Mouse (Mus musculus) liver, embryonic 16.5 days (tissue): Measurements from ENCODE around the gene Syf2. TPM values are rescaled to one million over a fixed set of nuclear protein-coding genes. Genes with fewer than 3 reads are reported as not detected.
"Not testable (repeated sequence)": the region's sequence is repeated elsewhere in the genome, so short reads cannot be mapped to it uniquely, and the experiment has no call there.

Experiments used
- ATAC-seq: fragments of 200-750 bp; cut with Nextera tagmentation; 2 replicates; pipeline ENCODE4 v1.8.0; 2017; ENCODE audit warnings: low read depth, mild to moderate bottlenecking, moderate number of reproducible peaks, moderate library complexity
- H3K27ac ChIP-seq: fragments of 300-500 bp; sonication (generic); 2 replicates; pipeline ENCODE4 v1.5.1; 2014; ENCODE audit warnings: mild to moderate bottlenecking, low read length
- H3K27me3 ChIP-seq: fragments of 300-500 bp; sonication (generic); 2 replicates; pipeline ENCODE4 v1.6.1; 2014; ENCODE audit warnings: low read depth, low read length, mixed read lengths; ENCODE audit not compliant: control insufficient read depth, insufficient read depth
- H3K36me3 ChIP-seq: fragments of 300-500 bp; sonication (generic); 2 replicates; pipeline ENCODE4 v1.6.1; 2014; ENCODE audit warnings: mild to moderate bottlenecking; ENCODE audit not compliant: control insufficient read depth, insufficient read depth
- H3K4me1 ChIP-seq: fragments of 300-500 bp; sonication (generic); 2 replicates; pipeline ENCODE4 v1.6.1; 2014; ENCODE audit warnings: low read depth, low read length, mixed read lengths; ENCODE audit not compliant: control insufficient read depth
- H3K4me2 ChIP-seq: fragments of 300-500 bp; sonication (generic); 2 replicates; pipeline ENCODE4 v1.6.1; 2014; ENCODE audit warnings: low read depth, low read length, mixed read lengths
- H3K4me3 ChIP-seq: fragments of 300-500 bp; sonication (generic); 2 replicates; pipeline ENCODE4 v1.5.1; 2014; ENCODE audit warnings: low read depth, mild to moderate bottlenecking, low read length
- H3K9ac ChIP-seq: fragments of 300-500 bp; sonication (generic); 2 replicates; pipeline ENCODE4 v1.6.1; 2014; ENCODE audit warnings: low read depth, low read length
- H3K9me3 ChIP-seq: fragments of 300-500 bp; sonication (generic); replicated peaks from 2 replicates; pipeline ENCODE4 v1.6.1; 2016; ENCODE audit warnings: low read length; ENCODE audit not compliant: control insufficient read depth
- WGBS: fragments of 180-500 bp; shearing (Covaris S2); extraction: QIAGEN DNeasy Blood & Tissue Kit; methylation state at CpG from one replicate; pipeline ENCODE4 v1.1.7; 2014; ENCODE audit not compliant: insufficient replicate concordance; 5-methylcytosine and 5-hydroxymethylcytosine counted together
- polyA plus RNA-seq: library from polyadenylated mRNA; unstranded; fragments of >200 nt; fragmentation: Nextera tagmentation; extraction: Ambion mirVana; gene quantifications from 2 replicates; pipeline ENCODE4 v1.2.1, GENCODE M21; 2015

Syf2 gene
- 43.9 and 47.8 TPM in 2 replicates for polyA plus RNA-seq

DNA sequence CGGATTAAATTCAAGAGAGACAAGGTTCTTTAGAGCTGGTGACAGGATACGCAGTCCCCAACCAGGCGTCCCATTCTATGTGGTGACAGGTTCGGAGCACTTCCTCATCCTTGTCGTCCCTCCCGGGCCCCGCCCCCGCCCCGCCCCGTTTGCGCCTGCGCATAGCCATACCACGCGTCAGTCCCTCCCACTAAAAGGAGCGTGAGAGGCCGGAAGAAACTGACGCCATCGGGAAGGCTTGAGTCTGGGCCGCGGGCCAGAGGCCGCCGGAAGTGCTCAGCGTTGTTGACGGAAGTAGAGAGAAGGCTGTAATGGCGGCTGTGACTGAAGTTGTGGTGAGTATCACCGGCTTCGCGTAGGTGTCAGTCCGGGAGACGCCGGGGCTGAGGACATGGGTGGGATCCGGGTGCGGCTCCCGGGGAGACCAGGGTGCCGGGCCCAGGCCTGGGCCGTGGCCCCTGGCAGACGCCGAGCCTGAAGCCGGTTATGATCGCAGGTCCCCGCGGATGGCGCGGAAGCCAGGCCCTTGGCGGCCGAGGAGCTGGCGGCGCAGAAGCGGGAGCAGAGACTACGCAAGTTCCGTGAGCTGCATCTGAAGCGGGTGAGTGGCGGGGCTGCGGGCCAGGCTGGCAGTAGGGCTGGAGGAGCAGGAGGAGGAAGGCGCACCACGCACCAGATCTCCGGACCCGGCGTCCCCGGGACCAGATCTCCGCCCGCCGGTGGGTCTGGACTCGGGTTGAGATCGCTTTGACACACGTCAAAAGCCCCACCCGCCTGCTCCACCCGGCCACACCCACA is at the start of gene Syf2:
Syf2 (plus strand) TSS at position 215 of the 798 bp plus-strand sequence.
- under 1% methylated on average over 68 of the region's 68 CpGs for WGBS
- Histone ChIP-seq H3K36me3 (peaks cover 68% of the 10 kb centered on the region), H3K9ac (peak within 1 kb of the TSS; percentile 94), H3K9me3 (no peaks in the 10 kb centered on the region), H3K27ac (peak within 1 kb of the TSS; percentile 99), H3K4me2 (peak within 1 kb of the TSS; percentile 81), H3K27me3 (no peaks in the 10 kb centered on the region), H3K4me3 (peak within 1 kb of the TSS; percentile 96), H3K4me1 (peaks cover 35% of the 10 kb centered on the region)
- ATAC-seq = peak; percentile 96

DNA sequence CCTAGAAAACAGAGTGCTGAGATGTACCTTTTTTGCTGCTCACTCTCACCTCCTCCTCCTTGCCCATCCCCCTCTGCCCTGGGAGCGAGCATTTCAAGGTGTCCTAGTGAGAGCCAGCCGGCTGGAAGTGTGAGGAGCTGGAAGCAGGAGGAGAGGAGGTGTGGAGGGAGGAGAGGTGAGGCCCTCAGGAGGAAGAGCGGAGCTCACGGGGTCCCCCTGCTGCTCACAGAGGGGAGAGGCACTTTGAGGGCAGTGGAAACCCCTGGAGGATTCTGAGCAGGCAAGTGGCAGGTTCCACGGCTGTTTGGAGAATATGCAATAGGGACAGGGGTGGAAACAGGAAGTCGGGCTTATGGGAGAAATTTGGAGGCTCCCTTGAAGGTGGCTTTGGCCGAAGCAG is 47.4 kb upstream of the Syf2 start:
- no peak overlapping the region for H3K4me3 ChIP-seq
- no peak overlapping the region for H3K9ac ChIP-seq
- ATAC-seq = peak; percentile 32; the same call in 1 of the 2 replicates
- no peak overlapping the region for H3K27ac ChIP-seq
- H3K36me3 ChIP-seq = peaks cover 89% of the 10 kb centered on the region
- peaks cover 15% of the 10 kb centered on the region for H3K4me1 ChIP-seq
- 28% methylated on average over 7 of the region's 7 CpGs for WGBS
- no peaks in the 10 kb centered on the region for H3K9me3 ChIP-seq
- H3K4me2 ChIP-seq = no peak overlapping the region
- H3K27me3 ChIP-seq = no peaks in the 10 kb centered on the region

DNA sequence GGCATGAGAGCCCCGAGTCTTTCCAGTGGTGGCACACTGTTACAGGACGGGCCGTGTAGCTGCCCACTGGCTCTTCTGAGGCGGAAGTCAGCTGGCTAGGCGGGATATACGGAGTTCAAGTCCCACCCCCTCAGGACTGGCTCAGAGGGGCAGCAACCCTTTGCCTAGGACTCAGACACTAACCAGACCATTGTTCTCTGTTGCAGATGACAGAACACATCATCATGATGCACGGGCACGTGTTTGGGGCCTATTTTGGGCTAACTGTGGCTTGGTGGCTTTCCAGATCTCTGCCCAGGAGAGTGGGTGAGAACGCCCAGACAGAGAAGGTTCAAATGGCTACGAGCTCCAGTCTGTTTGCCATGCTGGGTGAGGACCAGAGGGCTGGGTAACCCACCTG is 46.9 kb upstream of the Syf2 start:
- Histone ChIP-seq H3K9me3 (no peaks in the 10 kb centered on the region), H3K27ac (no peak overlapping the region), H3K4me3 (no peak overlapping the region), H3K27me3 (no peaks in the 10 kb centered on the region), H3K9ac (no peak overlapping the region), H3K4me2 (no peak overlapping the region), H3K4me1 (peaks cover 12% of the 10 kb centered on the region), H3K36me3 (peaks cover 89% of the 10 kb centered on the region)
- no peak for ATAC-seq
- WGBS = 82% methylated on average over 10 of the region's 10 CpGs

DNA sequence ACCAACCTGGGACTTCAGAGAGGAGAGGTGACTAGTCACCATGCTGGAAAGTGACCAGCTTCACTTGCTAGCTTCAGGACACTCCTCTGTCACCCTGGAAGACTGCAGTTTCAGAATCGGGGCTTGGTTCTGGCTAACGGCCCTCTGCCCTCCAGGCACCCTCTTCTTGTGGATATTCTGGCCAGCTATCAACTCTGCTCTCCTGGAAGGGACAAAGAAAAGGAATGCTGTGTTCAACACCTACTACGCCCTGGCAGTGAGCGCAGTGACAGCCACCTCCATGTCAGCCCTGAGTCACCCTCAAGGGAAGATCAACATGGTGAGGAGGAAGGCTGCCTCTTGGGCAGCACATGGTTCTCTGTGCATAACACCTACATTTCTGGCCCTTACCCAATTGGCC is 46.3 kb upstream of the Syf2 start:
- no peak for ATAC-seq
- no peak overlapping the region for H3K4me3 ChIP-seq
- WGBS = 89% methylated on average over 4 of the region's 4 CpGs
- no peaks in the 10 kb centered on the region for H3K27me3 ChIP-seq
- H3K9ac ChIP-seq = no peak overlapping the region
- H3K36me3 ChIP-seq = peaks cover 89% of the 10 kb centered on the region
- H3K27ac ChIP-seq = no peak overlapping the region
- H3K4me1 ChIP-seq = peaks cover 6% of the 10 kb centered on the region
- no peaks in the 10 kb centered on the region for H3K9me3 ChIP-seq
- H3K4me2 ChIP-seq = no peak overlapping the region

DNA sequence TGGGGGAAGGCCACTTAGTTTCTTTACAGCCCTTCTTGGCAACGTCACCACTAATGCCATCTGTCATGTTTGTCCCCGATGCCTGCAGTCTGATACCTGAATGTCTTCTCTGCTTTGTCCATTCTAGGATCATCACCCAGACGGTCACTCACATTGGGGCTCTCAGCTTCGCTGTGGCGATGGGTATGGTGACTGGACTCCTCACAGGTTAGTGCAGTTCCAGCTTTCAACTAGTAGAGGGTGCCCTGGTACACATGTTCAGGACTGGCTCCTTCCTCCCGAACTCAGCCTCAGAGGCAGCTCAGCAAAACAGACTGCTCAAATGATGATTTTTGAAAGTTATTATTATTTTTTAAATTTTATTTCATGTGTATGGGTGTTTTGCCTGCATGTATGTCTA is 38.6 kb upstream of the Syf2 start:
- Histone ChIP-seq H3K27me3 (no peaks in the 10 kb centered on the region), H3K4me2 (no peak overlapping the region), H3K27ac (no peak overlapping the region), H3K9me3 (no peaks in the 10 kb centered on the region), H3K36me3 (peaks cover 91% of the 10 kb centered on the region), H3K4me3 (no peak overlapping the region), H3K9ac (no peak overlapping the region), H3K4me1 (no peaks in the 10 kb centered on the region)
- no peak for ATAC-seq
- 76% methylated on average over 6 of the region's 6 CpGs for WGBS

DNA sequence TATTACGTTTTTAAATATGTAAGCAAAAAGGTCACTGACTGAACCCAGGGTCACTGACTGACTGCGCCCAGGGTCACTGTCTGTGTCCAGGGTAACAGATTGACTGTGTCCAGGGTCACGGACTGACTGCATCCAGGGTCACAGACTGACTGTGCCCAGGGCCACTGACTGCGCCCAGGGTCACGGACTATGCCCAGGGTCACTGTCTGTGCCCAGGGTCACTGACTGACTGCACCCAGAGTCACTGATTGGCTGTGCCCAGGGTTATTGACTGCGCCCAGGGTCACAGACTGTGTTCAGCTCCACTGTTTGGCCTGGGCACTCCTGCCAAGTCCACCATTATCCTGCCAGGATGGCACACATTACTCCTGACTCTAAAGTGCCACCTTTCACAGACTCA is 33.4 kb upstream of the Syf2 start:
- no peak overlapping the region for H3K4me3 ChIP-seq
- no peaks in the 10 kb centered on the region for H3K4me1 ChIP-seq
- H3K27ac ChIP-seq = no peak overlapping the region
- ATAC-seq = no peak
- H3K27me3 ChIP-seq = no peaks in the 10 kb centered on the region
- no peak overlapping the region for H3K4me2 ChIP-seq
- H3K36me3 ChIP-seq = peaks cover 82% of the 10 kb centered on the region
- H3K9ac ChIP-seq = no peak overlapping the region
- no peaks in the 10 kb centered on the region for H3K9me3 ChIP-seq
- WGBS = 88% methylated on average over 6 of the region's 6 CpGs

DNA sequence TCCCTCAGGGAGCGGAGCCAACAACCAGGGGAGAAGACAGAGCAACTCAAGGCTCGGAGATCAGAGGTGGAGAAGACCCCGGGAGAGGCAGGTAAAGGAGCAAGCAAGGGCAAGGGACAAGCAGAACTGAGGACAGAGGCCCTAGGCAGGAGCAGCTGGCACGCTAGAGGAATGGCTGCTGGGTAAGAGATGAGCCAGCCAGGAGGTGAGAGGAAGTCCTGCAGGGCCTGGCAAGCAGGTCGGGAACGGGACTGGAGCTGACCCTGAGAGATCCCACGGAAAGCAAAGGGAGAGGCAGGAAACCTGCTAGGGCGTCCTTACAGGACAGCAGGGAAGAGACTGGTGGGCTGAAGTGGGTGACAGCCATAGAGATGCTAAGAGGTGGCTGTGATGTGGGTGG is 29.6 kb upstream of the Syf2 start:
- H3K27ac ChIP-seq = no peak overlapping the region
- no peak overlapping the region for H3K9ac ChIP-seq
- WGBS = 82% methylated on average over 8 of the region's 8 CpGs
- ATAC-seq = no peak
- H3K4me2 ChIP-seq = no peak overlapping the region
- H3K27me3 ChIP-seq = no peaks in the 10 kb centered on the region
- peaks cover 64% of the 10 kb centered on the region for H3K36me3 ChIP-seq
- no peaks in the 10 kb centered on the region for H3K9me3 ChIP-seq
- H3K4me1 ChIP-seq = no peaks in the 10 kb centered on the region
- H3K4me3 ChIP-seq = no peak overlapping the region

DNA sequence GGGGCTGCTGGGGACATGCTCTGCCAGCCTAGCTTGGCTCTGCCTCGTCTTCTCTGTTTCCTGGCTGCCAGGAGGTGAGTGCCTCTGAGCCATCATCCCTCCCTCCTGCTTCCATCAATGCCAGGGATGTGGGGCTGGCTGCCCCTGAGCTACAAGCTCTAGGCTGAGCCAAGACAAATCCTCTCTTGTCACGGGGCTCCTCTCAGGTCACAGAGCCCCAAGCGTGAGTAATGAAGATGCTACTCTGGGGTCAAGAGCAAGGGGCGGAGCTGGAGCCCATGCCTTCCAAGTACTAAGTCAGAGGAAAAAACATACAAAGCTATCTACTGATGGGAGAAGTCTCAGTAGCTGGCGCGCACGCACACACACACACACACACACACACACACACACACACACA is 27.7 kb upstream of the Syf2 start:
- Histone ChIP-seq H3K4me3 (no peak overlapping the region), H3K36me3 (peaks cover 64% of the 10 kb centered on the region), H3K4me2 (no peak overlapping the region), H3K9me3 (no peaks in the 10 kb centered on the region), H3K27ac (no peak overlapping the region), H3K4me1 (no peaks in the 10 kb centered on the region; the same call in 1 of the 2 replicates), H3K9ac (no peak overlapping the region), H3K27me3 (no peaks in the 10 kb centered on the region)
- WGBS = 85% methylated on average over 7 of the region's 7 CpGs
- ATAC-seq = no peak

DNA sequence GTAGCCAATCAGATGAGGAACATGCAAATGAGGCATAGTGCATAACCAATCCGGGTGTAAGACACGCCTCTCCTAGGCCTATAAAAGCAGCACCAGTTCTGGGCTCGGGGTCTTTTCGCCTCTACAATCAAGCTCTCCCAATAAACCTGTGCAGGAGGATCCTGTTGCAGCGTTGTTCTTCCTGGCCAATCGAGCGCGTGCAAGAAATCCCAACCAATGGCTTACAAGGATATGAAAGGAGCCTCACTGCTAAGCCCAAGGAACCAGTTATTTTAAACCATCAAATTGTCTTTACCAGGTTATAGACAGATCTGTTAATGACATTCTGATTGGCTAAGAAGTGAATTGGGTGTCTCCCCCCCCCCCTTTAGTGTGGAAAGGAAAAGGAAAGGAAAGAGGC is 19.3 kb upstream of the Syf2 start:
- not testable (repeated sequence) for H3K9me3 ChIP-seq, H3K9ac ChIP-seq, ATAC-seq, H3K27me3 ChIP-seq, H3K27ac ChIP-seq, H3K4me2 ChIP-seq, H3K4me3 ChIP-seq
- peaks cover 36% of the 10 kb centered on the region for H3K36me3 ChIP-seq
- H3K4me1 ChIP-seq = peaks cover 17% of the 10 kb centered on the region
- WGBS = 95% methylated on average over 6 of the region's 8 CpGs
